1 mouse cellular context compared by ENCODE assay signal in the genomic region with DNA sequence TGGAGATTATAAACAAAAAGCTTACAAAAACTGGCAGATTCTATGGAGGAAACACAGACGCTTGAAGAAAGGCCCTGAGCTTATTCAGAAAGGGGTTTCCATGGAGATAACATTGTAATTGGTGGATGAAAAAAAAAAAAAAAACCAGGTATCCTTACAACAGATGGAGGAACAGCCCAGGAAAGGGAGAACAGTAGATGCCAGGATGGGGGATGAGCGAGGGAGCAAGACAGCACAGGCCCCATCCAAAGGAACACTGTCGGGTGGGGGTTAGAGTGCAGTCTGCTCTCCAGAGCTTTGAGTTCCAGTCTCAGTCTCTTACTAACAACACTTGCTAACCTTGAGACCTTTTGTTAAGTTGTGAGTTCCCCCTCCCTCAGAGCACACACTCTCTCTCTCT.
TF ChIP-seq lines count a peak whose summit lies in the region.

No protein-coding gene starts in this region.

TF ChIP-seq in ES-E14, 5 proteins besides CTCF, POLR2A, EP300 and RAD21 (continued from another document):
- TF ChIP-seq MAFK (IDR thresholded peaks at IDR 0.05; ENCODE audit: insufficient read depth, low read depth, low read length) = no peak
